Mouse (Mus musculus): ENCODE results near the gene Naa16. TPM values are rescaled to one million over a fixed set of nuclear protein-coding genes. Genes with fewer than 3 reads are reported as not detected.

Naa16 gene
- polyA plus RNA-seq, 1 experiment from 2014 or later: 33.0 TPM

DNA sequence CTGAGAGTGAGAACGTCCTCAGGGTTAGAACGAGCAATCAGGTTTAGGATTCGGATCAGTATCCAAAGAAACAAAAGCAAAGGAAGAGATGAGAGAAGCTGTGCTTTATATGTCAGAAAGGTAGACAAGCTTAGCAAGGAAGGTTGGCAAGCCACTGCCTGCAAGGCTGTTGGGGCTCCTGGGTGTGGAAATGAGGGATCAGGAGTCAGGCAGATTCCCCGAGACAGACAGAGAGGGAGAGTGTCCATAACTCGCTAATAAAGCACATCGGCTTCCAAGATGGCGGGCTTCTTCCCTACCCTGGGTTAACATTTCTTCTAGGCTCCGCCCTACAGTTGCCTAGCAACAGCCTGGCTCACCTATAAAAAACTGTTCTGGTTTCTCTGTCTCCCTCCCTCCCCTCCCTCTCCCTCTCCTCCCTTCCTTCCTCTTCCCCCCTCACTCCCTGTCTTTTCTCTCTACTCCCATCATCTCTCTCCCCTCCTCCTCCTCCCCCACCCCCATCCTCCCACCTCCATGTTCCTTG lies 114.6 kb downstream of the Naa16 start:
- WGBS: 85% methylated on average over 8 of the region's 8 CpGs
- no peak overlapping the region for H3K9ac ChIP-seq (ENCODE audit: low read depth, low read length)
- no peak for ATAC-seq
- H3K27ac ChIP-seq (ENCODE audit: low read length): no peak overlapping the region
- H3K36me3 ChIP-seq (ENCODE audit: control insufficient read depth, insufficient read depth, low read length): no peaks in the 10 kb centered on the region
- H3K27me3 ChIP-seq (replicated peaks; ENCODE audit: control insufficient read depth, insufficient read depth, low read length): no peaks in the 10 kb centered on the region
- H3K4me3 ChIP-seq (ENCODE audit: low read length): no peak overlapping the region
- H3K4me2 ChIP-seq (ENCODE audit: low read depth, low read length): no peak overlapping the region
- no peaks in the 10 kb centered on the region for H3K9me3 ChIP-seq (ENCODE audit: control insufficient read depth, low read length)
- H3K4me1 ChIP-seq (ENCODE audit: control insufficient read depth, insufficient read depth, low read length): no peaks in the 10 kb centered on the region

- no peak for ATAC-seq
- Histone ChIP-seq H3K9ac (ENCODE audit: low read depth, low read length) (no peak overlapping the region), H3K36me3 (ENCODE audit: control insufficient read depth, insufficient read depth, low read length) (no peaks in the 10 kb centered on the region), H3K27me3 (replicated peaks; ENCODE audit: control insufficient read depth, insufficient read depth, low read length) (no peaks in the 10 kb centered on the region), H3K9me3 (ENCODE audit: control insufficient read depth, low read length) (no peaks in the 10 kb centered on the region), H3K4me1 (ENCODE audit: control insufficient read depth, insufficient read depth, low read length) (no peaks in the 10 kb centered on the region), H3K27ac (ENCODE audit: low read length) (no peak overlapping the region), H3K4me3 (ENCODE audit: low read length) (no peak overlapping the region), H3K4me2 (ENCODE audit: low read depth, low read length) (no peak overlapping the region)
- WGBS: 44% methylated on average over 3 of the region's 3 CpGs
Measured at GRCm38 (mm10) chr14:79275441-79275840, 115.1 kb downstream of the Naa16 start.

Other genes with a start within 250 kb of the Naa16 start
- not detected in 2 replicates for gene Zfp957, start 143.4 kb downstream of the Naa16 start, polyA plus RNA-seq (2015; fragmentation: Nextera tagmentation; extraction: Ambion mirVana)
- gene Rgcc, start 89.1 kb downstream of the Naa16 start, polyA plus RNA-seq (2015; fragmentation: Nextera tagmentation; extraction: Ambion mirVana): 39.4 and 46.2 TPM in 2 replicates
- 9.8 and 11.5 TPM in 2 replicates for gene Mtrf1, start 7.0 kb upstream of the Naa16 start, polyA plus RNA-seq (2015; fragmentation: Nextera tagmentation; extraction: Ambion mirVana)
- gene Kbtbd7, start 35.7 kb upstream of the Naa16 start, polyA plus RNA-seq (2015; fragmentation: Nextera tagmentation; extraction: Ambion mirVana): 6.2 and 6.7 TPM in 2 replicates
- 1.5 and 1.8 TPM in 2 replicates for gene Kbtbd6, start 61.1 kb upstream of the Naa16 start, polyA plus RNA-seq (2015; fragmentation: Nextera tagmentation; extraction: Ambion mirVana)
- gene Elf1, start 90.4 kb upstream of the Naa16 start, polyA plus RNA-seq (2015; fragmentation: Nextera tagmentation; extraction: Ambion mirVana): 21.9 and 22.2 TPM in 2 replicates
- gene Wbp4, start 90.7 kb upstream of the Naa16 start, polyA plus RNA-seq (2015; fragmentation: Nextera tagmentation; extraction: Ambion mirVana): 26.9 and 31.3 TPM in 2 replicates
- gene Sugt1, start 196.9 kb upstream of the Naa16 start, polyA plus RNA-seq (2015; fragmentation: Nextera tagmentation; extraction: Ambion mirVana): 96.1 and 105 TPM in 2 replicates

Data from intestine, embryonic 16.5 days (tissue).